8 mouse cellular contexts compared by ENCODE assay signal in the genomic region with DNA sequence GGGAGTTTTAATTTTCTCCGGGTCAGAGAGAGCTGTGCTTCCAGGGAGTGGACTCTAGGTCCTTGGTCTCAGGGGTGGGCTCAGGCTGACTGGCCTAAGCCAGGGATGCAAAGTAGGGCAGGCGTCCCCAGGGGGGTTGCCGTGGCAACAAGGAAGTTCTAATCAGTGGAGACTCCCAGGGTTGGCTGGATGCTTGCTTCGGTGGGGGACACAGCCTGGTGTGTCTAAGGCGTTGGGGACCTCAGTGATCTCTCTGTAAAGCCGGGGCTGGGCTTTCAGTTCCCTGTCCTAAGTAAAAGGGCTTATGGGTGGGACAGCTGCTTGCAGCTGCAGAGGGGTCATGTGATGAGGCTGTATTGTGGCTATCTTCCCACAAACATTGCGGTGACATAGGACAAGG.
DNase-seq lines count a peak whose midpoint lies in the region; ATAC-seq and TF ChIP-seq lines count a peak whose summit lies in the region.

No protein-coding gene starts in this region.

- TF ChIP-seq CTCF in CH12.LX (conservative IDR thresholded peaks at IDR 0.05 in 1 of 2, IDR thresholded peaks at IDR 0.05 in 1 of 2; ENCODE audit: low read depth in 2 of 2, low read length in 2 of 2): no peak
- TF ChIP-seq CTCF in thymus, adult 2 months (IDR thresholded peaks at IDR 0.05; ENCODE audit: borderline replicate concordance, control insufficient read depth, extremely low read depth, insufficient read depth, low read length, poor library complexity): no peak

- ATAC-seq in cerebellum, adult (ENCODE audit: insufficient number of reproducible peaks, low FRiP score, low TSS enrichment): no peak

- TF ChIP-seq RAD21 in CH12.LX (IDR thresholded peaks at IDR 0.05; ENCODE audit: low read depth, low read length): no peak

- no peak overlapping the region for H3K4me2 ChIP-seq in CH12.LX (ENCODE audit: insufficient read depth, low read depth, poor library complexity, severe bottlenecking)

- TF ChIP-seq POLR2A in CH12.LX (IDR thresholded peaks at IDR 0.05; ENCODE audit: low read depth, low read length): no peak
- no peak for TF ChIP-seq POLR2A in thymus, adult 2 months (IDR thresholded peaks at IDR 0.05; ENCODE audit: control insufficient read depth, extremely low read depth, insufficient read depth, low read length, poor library complexity)

- TF ChIP-seq EP300 in CH12.LX (IDR thresholded peaks at IDR 0.05; ENCODE audit: low read length): no peak

- no peak overlapping the region for H3K27ac ChIP-seq in CH12.LX (ENCODE audit: insufficient read depth, low read depth)
- H3K27ac ChIP-seq in midbrain, embryonic 10.5 days (replicated peaks): peak overlapping the region; percentile 73
- H3K27ac ChIP-seq in thymus, adult 2 months (ENCODE audit: control insufficient read depth, insufficient read depth, low read length): no peak overlapping the region

- H3K4me3 ChIP-seq in CH12.LX (replicated peaks in 1 of 3; ENCODE audit: low read depth in 2 of 3, low read length in 2 of 3, poor library complexity in 1 of 3): no peak overlapping the region
- peak overlapping the region; percentile 30 for H3K4me3 ChIP-seq in midbrain, embryonic 10.5 days
- H3K4me3 ChIP-seq in thymus, adult 2 months (ENCODE audit: control insufficient read depth, insufficient read depth, low read length): no peak overlapping the region

- H3K9ac ChIP-seq in CH12.LX (ENCODE audit: insufficient read depth, low read depth): no peak overlapping the region

- in situ Hi-C loops in CH12.LX (cut with MboI; ENCODE audit: low pct_ligation_motif_present, low pct_unique_long_range_greater_than_20kb, low sequenced_read_pairs): no loop called here

- WGBS in midbrain, embryonic 10.5 days: 5% methylated on average over 7 of the region's 7 CpGs
- 34% methylated on average over 7 of the region's 7 CpGs for WGBS in thymus, adult 2 months

- H3K4me1 ChIP-seq in CH12.LX (ENCODE audit: control insufficient read depth in 1 of 2, insufficient read depth in 2 of 2): peaks cover 0 to 12% of the 10 kb centered on the region in 2 experiments; a peak in 2 of 4 replicates
- peaks cover 39% of the 10 kb centered on the region for H3K4me1 ChIP-seq in midbrain, embryonic 10.5 days
- no peaks in the 10 kb centered on the region for H3K4me1 ChIP-seq in thymus, adult 2 months (replicated peaks; ENCODE audit: control insufficient read depth, insufficient read depth, low read length)

- dilution Hi-C loops in CH12.LX (cut with MboI; ENCODE audit: extremely low pct_ligation_motif_present, extremely low pct_unique_long_range_greater_than_20kb, low sequenced_read_pairs): no loop called here

- no peaks in the 10 kb centered on the region for H3K9me3 ChIP-seq in CH12.LX (replicated peaks; ENCODE audit: low read length)
- no peaks in the 10 kb centered on the region for H3K9me3 ChIP-seq in midbrain, embryonic 10.5 days (replicated peaks)

- peaks cover 79% of the 10 kb centered on the region for H3K27me3 ChIP-seq in CH12.LX (replicated peaks)
- H3K27me3 ChIP-seq in midbrain, embryonic 10.5 days (ENCODE audit: low read depth, poor library complexity, severe bottlenecking): no peaks in the 10 kb centered on the region
- no peaks in the 10 kb centered on the region for H3K27me3 ChIP-seq in thymus, adult 2 months (ENCODE audit: control insufficient read depth, insufficient read depth, low read length)

- DNase-seq in cerebellum, postnatal 10 days: peak; percentile 64 to 73
- peak; percentile 22 for DNase-seq in CH12.LX (ENCODE audit: extremely low read depth)
- DNase-seq in gastrocnemius, postnatal 10 days: peak; percentile 41
- DNase-seq in midbrain, embryonic 10.5 days (ENCODE audit: low spot score): peak; percentile 82
- no peak for DNase-seq in thymus, adult 2 months
- no peak for DNase-seq in thymus, postnatal 36 days
- DNase-seq in natural killer cell, adult 2 months (ENCODE audit: low spot score in 2 of 2): no peak

- H3K36me3 ChIP-seq in CH12.LX (replicated peaks in 1 of 2; ENCODE audit: control insufficient read depth in 1 of 2, insufficient read depth in 1 of 2, low read length in 1 of 2): no peaks in the 10 kb centered on the region
- no peaks in the 10 kb centered on the region for H3K36me3 ChIP-seq in midbrain, embryonic 10.5 days
- no peaks in the 10 kb centered on the region for H3K36me3 ChIP-seq in thymus, adult 2 months (ENCODE audit: control insufficient read depth, insufficient read depth, low read length)

- no peaks in the 10 kb centered on the region for H3K79me2 ChIP-seq in CH12.LX (replicated peaks; ENCODE audit: control insufficient read depth, extremely low read depth, insufficient read depth, poor library complexity, severe bottlenecking)

TF ChIP-seq in CH12.LX, 34 proteins besides CTCF, POLR2A, EP300 and RAD21:
- peak; percentile 17; the same call in 1 of the 2 replicates for TF ChIP-seq TCF12 (IDR thresholded peaks at IDR 0.05; ENCODE audit: low read depth, low read length)
- TF ChIP-seq TBP (conservative IDR thresholded peaks at IDR 0.05; ENCODE audit: low read depth, low read length): no peak
- peak; percentile 33; the same call in 1 of the 2 replicates for TF ChIP-seq MXI1 (IDR thresholded peaks at IDR 0.05; ENCODE audit: low read depth, low read length)

Comparison
In these comparisons a context has a peak if more than half of its experiments do, and no peak if none do; other contexts are left out.
1. DNase-seq: peak in cerebellum, postnatal 10 days (2 of 2), CH12.LX (single experiment), gastrocnemius, postnatal 10 days (single experiment) and midbrain, embryonic 10.5 days (single experiment); none in thymus, adult 2 months (single experiment), thymus, postnatal 36 days (0 of 2) and natural killer cell, adult 2 months (0 of 2).